In genomic region chr16:96127288-96127656, GRCm38 (mm10) we compare ENCODE assay signal across 8 mouse cellular contexts. TPM values are rescaled to one million over a fixed set of nuclear protein-coding genes. Genes with fewer than 3 reads are reported as not detected.
DNase-seq lines count a peak whose midpoint lies in the region; ATAC-seq and TF ChIP-seq lines count a peak whose summit lies in the region.

No protein-coding gene starts in this region.

- H3K4me2 ChIP-seq in hindbrain, embryonic 16.5 days (ENCODE audit: low read length), result peak overlapping the region; percentile 92
- H3K4me2 ChIP-seq in midbrain, embryonic 16.5 days (ENCODE audit: low read length), result peak overlapping the region; percentile 93

- peaks cover 7% of the 10 kb centered on the region; the same call in 1 of the 2 replicates for H3K4me1 ChIP-seq in kidney, adult 2 months (ENCODE audit: control insufficient read depth, insufficient read depth, low read length)
- H3K4me1 ChIP-seq in hindbrain, embryonic 16.5 days (ENCODE audit: control insufficient read depth, insufficient read depth, low read depth, low read length), result peaks cover 24% of the 10 kb centered on the region
- peaks cover 27% of the 10 kb centered on the region for H3K4me1 ChIP-seq in midbrain, embryonic 16.5 days (ENCODE audit: control insufficient read depth, insufficient read depth, low read length)

- H3K27ac ChIP-seq in kidney, adult 2 months (ENCODE audit: insufficient read depth, low read depth, low read length), result peak overlapping the region; percentile 84
- peak overlapping the region; percentile 98 for H3K27ac ChIP-seq in hindbrain, embryonic 16.5 days (ENCODE audit: low read depth, low read length)
- H3K27ac ChIP-seq in midbrain, embryonic 16.5 days (ENCODE audit: low read length), result peak overlapping the region; percentile 99

- no peaks in the 10 kb centered on the region; the same call in 1 of the 2 replicates for H3K36me3 ChIP-seq in kidney, adult 2 months (ENCODE audit: control insufficient read depth, insufficient read depth, low read length)
- peaks cover 10% of the 10 kb centered on the region for H3K36me3 ChIP-seq in hindbrain, embryonic 16.5 days (ENCODE audit: control insufficient read depth, insufficient read depth, low read length)
- peaks cover 20% of the 10 kb centered on the region for H3K36me3 ChIP-seq in midbrain, embryonic 16.5 days (ENCODE audit: control insufficient read depth, insufficient read depth, low read length)

- H3K4me3 ChIP-seq in kidney, adult 2 months (ENCODE audit: insufficient read depth, low read depth, low read length), result peak overlapping the region; percentile 85
- H3K4me3 ChIP-seq in hindbrain, embryonic 16.5 days (ENCODE audit: low read length), result peak overlapping the region; percentile 96
- peak overlapping the region; percentile 69 for H3K4me3 ChIP-seq in midbrain, embryonic 16.5 days (ENCODE audit: low read depth, low read length)

- H3K9ac ChIP-seq in hindbrain, embryonic 16.5 days (ENCODE audit: low read depth, low read length), result peak overlapping the region; percentile 98
- peak overlapping the region; percentile 84 for H3K9ac ChIP-seq in midbrain, embryonic 16.5 days (ENCODE audit: low read depth, low read length)

- 0% methylated on average over 49 of the region's 52 CpGs for WGBS in kidney, adult 2 months
- 1% methylated on average over 23 of the region's 52 CpGs for WGBS in hindbrain, embryonic 16.5 days
- WGBS in midbrain, embryonic 16.5 days, result under 1% methylated on average over 38 of the region's 52 CpGs

- DNase-seq in kidney, adult 2 months, result no peak
- no peak for DNase-seq in kidney, adult 11 months
- peak; percentile 68 for DNase-seq in brain, adult 2 months (ENCODE audit: low read depth, low spot score)
- DNase-seq in adrenal gland, postnatal 4 days (ENCODE audit: low spot score in 2 of 2), result no peak
- DNase-seq in layer of hippocampus, adult 9-10 months (ENCODE audit: low spot score), result no peak
- DNase-seq in spleen, postnatal 14 days (ENCODE audit: low spot score in 2 of 2), result no peak

- H3K27me3 ChIP-seq in kidney, adult 2 months (replicated peaks; ENCODE audit: control insufficient read depth, insufficient read depth, low read length), result no peaks in the 10 kb centered on the region
- H3K27me3 ChIP-seq in hindbrain, embryonic 16.5 days (replicated peaks; ENCODE audit: control insufficient read depth, insufficient read depth, low read length), result no peaks in the 10 kb centered on the region
- no peaks in the 10 kb centered on the region for H3K27me3 ChIP-seq in midbrain, embryonic 16.5 days (ENCODE audit: control insufficient read depth, insufficient read depth, low read depth, low read length)

- ATAC-seq in hindbrain, embryonic 16.5 days, result peak; percentile 72
- ATAC-seq in midbrain, embryonic 16.5 days, result peak; percentile 79

- H3K9me3 ChIP-seq in hindbrain, embryonic 16.5 days (ENCODE audit: control insufficient read depth, low read length), result no peaks in the 10 kb centered on the region
- H3K9me3 ChIP-seq in midbrain, embryonic 16.5 days (replicated peaks; ENCODE audit: control insufficient read depth, low read length, poor library complexity, severe bottlenecking), result no peaks in the 10 kb centered on the region

- no peak for TF ChIP-seq POLR2A in kidney, adult 2 months (IDR thresholded peaks at IDR 0.05; ENCODE audit: low read depth, low read length)

- no peak for TF ChIP-seq CTCF in kidney, adult 2 months (conservative IDR thresholded peaks at IDR 0.05; ENCODE audit: insufficient read depth, insufficient read length, low read depth, low read length)

RNA-seq across cellular contexts. Expression of gene Hmgn1, which starts 0.3 kb away (rescaled TPM):
- polyA plus RNA-seq in kidney, adult 2 months (2012; rRNA removed), result 23.3 and 36.4 TPM in 2 replicates
- 256 and 284 TPM in 2 replicates for polyA plus RNA-seq in hindbrain, embryonic 16.5 days (2015; fragmentation: Nextera tagmentation; extraction: Ambion mirVana)
- polyA plus RNA-seq in midbrain, embryonic 16.5 days (2015; fragmentation: Nextera tagmentation; extraction: Ambion mirVana), result 304 and 377 TPM in 2 replicates
- total RNA-seq in adrenal gland, postnatal 4 days (2021), result 100 to 1,000 TPM; 270 to 285 TPM

RNA-seq across cellular contexts. Expression of gene Wrb, which starts 17.9 kb away (rescaled TPM):
- polyA plus RNA-seq in kidney, adult 2 months (2012; rRNA removed), result 44.7 and 46.9 TPM in 2 replicates
- polyA plus RNA-seq in hindbrain, embryonic 16.5 days (2015; fragmentation: Nextera tagmentation; extraction: Ambion mirVana), result 227 and 233 TPM in 2 replicates
- polyA plus RNA-seq in midbrain, embryonic 16.5 days (2015; fragmentation: Nextera tagmentation; extraction: Ambion mirVana), result 242 and 245 TPM in 2 replicates
- total RNA-seq in adrenal gland, postnatal 4 days (2021), result 10 to 100 TPM; 31.5 to 31.9 TPM

RNA-seq across cellular contexts. Expression of gene Brwd1, which starts 44.9 kb away (rescaled TPM):
- polyA plus RNA-seq in kidney, adult 2 months (2012; rRNA removed), result 15.2 and 19.1 TPM in 2 replicates
- polyA plus RNA-seq in hindbrain, embryonic 16.5 days (2015; fragmentation: Nextera tagmentation; extraction: Ambion mirVana), result 208 and 216 TPM in 2 replicates
- polyA plus RNA-seq in midbrain, embryonic 16.5 days (2015; fragmentation: Nextera tagmentation; extraction: Ambion mirVana), result 264 and 288 TPM in 2 replicates
- 100 to 1,000 TPM in 1 of 2 experiments, 10 to 100 TPM in 1; 83.2 to 103 TPM for total RNA-seq in adrenal gland, postnatal 4 days (2021)

Comparison
In these comparisons a context has a peak if more than half of its experiments do, and no peak if none do; other contexts are left out.
1. RNA of gene Brwd1, which starts 44.9 kb away (polyA plus RNA-seq): 264 to 288 TPM in midbrain, embryonic 16.5 days and 208 to 216 TPM in hindbrain, embryonic 16.5 days; 15.2 to 19.1 TPM in kidney, adult 2 months; every median in the first group is over 10 times any median in the second.
2. Peak in every context shown above with its lines, with median percentiles within 50 percentile points of each other: H3K27ac ChIP-seq and H3K4me3 ChIP-seq.